Mouse (Mus musculus) left cerebral cortex, postnatal 10 days (tissue): Measurements from ENCODE around the gene Garnl3. TPM values are rescaled to one million over a fixed set of nuclear protein-coding genes. Genes with fewer than 3 reads are reported as not detected.

Experiments used
- DNase-seq, 2 experiments: peaks; one replicate each; pipeline ENCODE4 v3.0.0; 2021 to 2022; ENCODE audit warnings: low spot score in 2 of 2, mixed read lengths in 1 of 2; ENCODE audit errors: extremely low spot score in 1 of 2
- intact Hi-C: fragments of 180-260 bp; cut with DNase I; formaldehyde crosslinking; loops from one replicate; pipeline ENCODE4 v1.15.1; 2025
- total RNA-seq, 2 experiments: library from RNA; stranded (reverse); gene quantifications; 2 replicates each; pipeline ENCODE4 v1.2.3; 2021

Garnl3 gene
- total RNA-seq, 2 experiments from 2014 or later: 183 TPM

- DNase-seq: no peak
- intact Hi-C loops: no loop called here
Observed at GRCm38 (mm10) chr2:32963981-32964380, 167.5 kb downstream of the Garnl3 start.

- DNase-seq: no peak
- intact Hi-C loops: no loop called here
Observed at GRCm38 (mm10) chr2:32963544-32963943, 167.9 kb downstream of the Garnl3 start.

GRCm38 (mm10) chr2:32962875-32963220 is 168.6 kb downstream of the Garnl3 start:
- intact Hi-C loops: no loop called here
- no peak for DNase-seq

GRCm38 (mm10) chr2:32962062-32962874 is 169.2 kb downstream of the Garnl3 start:
- intact Hi-C loops: no loop called here
- DNase-seq: peak in 1 of 2 experiments; percentile 53

GRCm38 (mm10) chr2:32961192-32961995 is 170.1 kb downstream of the Garnl3 start, which contains the start of the genes Rpl12 and Lrsam1:
Rpl12 (plus strand) TSS chr2:32961559.
Lrsam1 (minus strand) TSS chr2:32961614.
- intact Hi-C loops: no loop called here
- peak; percentile 91 to 97 for DNase-seq

- intact Hi-C loops: no loop called here
- DNase-seq: no peak
Observed at GRCm38 (mm10) chr2:32960273-32960672, 171.2 kb downstream of the Garnl3 start.

- peak in 1 of 2 experiments; percentile 67 for DNase-seq
- intact Hi-C loops: no loop called here
Observed at GRCm38 (mm10) chr2:32957344-32957743, 174.1 kb downstream of the Garnl3 start.

- intact Hi-C loops: no loop called here
- no peak for DNase-seq
Observed at GRCm38 (mm10) chr2:32954581-32954980, 176.9 kb downstream of the Garnl3 start.

GRCm38 (mm10) chr2:32947454-32947853 is 184.0 kb downstream of the Garnl3 start:
- intact Hi-C loops: no loop called here
- no peak for DNase-seq

GRCm38 (mm10) chr2:32940483-32940882 is 191.0 kb downstream of the Garnl3 start:
- intact Hi-C loops: no loop called here
- DNase-seq: no peak

GRCm38 (mm10) chr2:32939418-32939817 is 192.0 kb downstream of the Garnl3 start:
- intact Hi-C loops: no loop called here
- DNase-seq: no peak

- DNase-seq: no peak
- intact Hi-C loops: no loop called here
Observed at GRCm38 (mm10) chr2:32938741-32939140, 192.7 kb downstream of the Garnl3 start.

Other genes with a start within 250 kb of the Garnl3 start
- gene Rpl12, start 170.1 kb downstream of the Garnl3 start, total RNA-seq: 100 to 1,000 TPM; 145 to 166 TPM
- 10 to 100 TPM; 36.3 to 38.9 TPM for gene Lrsam1, start 170.0 kb downstream of the Garnl3 start, total RNA-seq
- gene Slc2a8, start 149.6 kb downstream of the Garnl3 start, total RNA-seq: 10 to 100 TPM; 22.5 to 25.4 TPM
- gene Angptl2, start 84.4 kb upstream of the Garnl3 start, total RNA-seq: 1 to 10 TPM; 4.4 to 4.5 TPM
- gene Ralgps1, start 239.8 kb upstream of the Garnl3 start, total RNA-seq: 10 to 100 TPM; 71.1 to 72.5 TPM